Mouse (Mus musculus) ES-E14 (cell line): ENCODE results near the gene Pmpcb. TPM values are rescaled to one million over a fixed set of nuclear protein-coding genes. Genes with fewer than 3 reads are reported as not detected.
A peak's percentile ranks its signal among the peaks of the same experiment; 100 is the strongest.

Experiments
- DNase-seq: peaks from one replicate; pipeline ENCODE4 v3.0.0-alpha.2; 2013; ENCODE audit warnings: low read depth, low spot score
- H3K27ac ChIP-seq: 2 replicates; pipeline ENCODE4 v1.5.1; 2012; ENCODE audit warnings: low read depth, mild to moderate bottlenecking, low read length, moderate library complexity, mixed read lengths; ENCODE audit not compliant: poor library complexity, insufficient read depth, severe bottlenecking
- H3K36me3 ChIP-seq: 2 replicates; pipeline ENCODE4 v1.6.1; 2012; ENCODE audit warnings: mild to moderate bottlenecking, low read length, moderate library complexity, mixed read lengths; ENCODE audit not compliant: control insufficient read depth, poor library complexity, insufficient read depth, severe bottlenecking
- H3K4me1 ChIP-seq, 2 experiments: fragments of 150-350 bp in 1 of 2; sonication (generic) in 1 of 2; 2 replicates each; pipeline ENCODE4 v1.6.1; 2012; ENCODE audit warnings: low read length in 2 of 2, mild to moderate bottlenecking in 1 of 2, mixed read lengths in 1 of 2; ENCODE audit not compliant: control insufficient read depth in 2 of 2, insufficient read depth in 2 of 2, poor library complexity in 1 of 2
- H3K4me3 ChIP-seq, 2 experiments: fragments of 150-350 bp in 1 of 2; sonication (generic) in 1 of 2; 2 replicates each; pipeline ENCODE4 v1.5.1; 2012; ENCODE audit warnings: low read length in 2 of 2, low read depth in 1 of 2, mild to moderate bottlenecking in 1 of 2, mixed read lengths in 1 of 2; ENCODE audit not compliant: insufficient read depth in 1 of 2, poor library complexity in 1 of 2, severe bottlenecking in 1 of 2
- H3K9ac ChIP-seq: 2 replicates; pipeline ENCODE4 v1.6.1; 2012; ENCODE audit warnings: low read depth, mild to moderate bottlenecking, low read length, mixed read lengths; ENCODE audit not compliant: poor library complexity, insufficient read depth, severe bottlenecking
- H3K9me3 ChIP-seq: fragments of 150-350 bp; sonication (generic); 2 replicates; pipeline ENCODE4 v1.6.1; 2012; ENCODE audit warnings: low read depth, mild to moderate bottlenecking, low read length; ENCODE audit not compliant: control insufficient read depth, insufficient read depth
- CHD2 ChIP-seq: IDR thresholded peaks from 2 replicates; pipeline ENCODE4 v1.6.1; 2014; ENCODE audit warnings: mild to moderate bottlenecking, low read depth, low read length, inconsistent platforms
- HCFC1 ChIP-seq: IDR thresholded peaks from 2 replicates; pipeline ENCODE4 v1.6.1; 2012; ENCODE audit warnings: low read length, inconsistent platforms, borderline replicate concordance; ENCODE audit not compliant: insufficient read depth
- MAFK ChIP-seq: IDR thresholded peaks from 2 replicates; pipeline ENCODE4 v1.6.1; 2014; ENCODE audit warnings: mild to moderate bottlenecking, low read depth, low read length, inconsistent platforms; ENCODE audit not compliant: insufficient read depth
- ZC3H11A ChIP-seq: IDR thresholded peaks from 2 replicates; pipeline ENCODE4 v1.6.1; 2012; ENCODE audit warnings: low read depth, mild to moderate bottlenecking, inconsistent platforms, low read length, borderline replicate concordance
- ZNF384 ChIP-seq: IDR thresholded peaks from 2 replicates; pipeline ENCODE4 v1.6.1; 2012; ENCODE audit warnings: low read depth, low read length, inconsistent platforms
- in situ Hi-C, 2 experiments: fragments of 600-800 bp; cut with MboI; formaldehyde crosslinking; loops; one replicate each; pipeline ENCODE4 v1.15.1; 2025; ENCODE audit warnings: low sequenced_read_pairs in 2 of 2, inconsistent platforms in 1 of 2; ENCODE audit not compliant: unreplicated experiment in 2 of 2
- total RNA-seq: library from RNA; depleted of rRNA; stranded (reverse); fragments of 300-350 nt; gene quantifications from 2 replicates; pipeline ENCODE4 v1.2.3, GENCODE M21; 2012

Pmpcb gene
- total RNA-seq, 1 experiment: 132 TPM

GRCm38 (mm10) chr5:21776491-21776890 lies 39.5 kb downstream of the Pmpcb start:
- Histone ChIP-seq H3K9ac (no peak overlapping the region), H3K9me3 (no peaks in the 10 kb centered on the region), H3K36me3 (peaks cover 42% of the 10 kb centered on the region), H3K4me3 (no peak overlapping the region), H3K4me1 (no peaks in the 10 kb centered on the region), H3K27ac (no peak overlapping the region)
- TF ChIP-seq ZNF384 (no peak), MAFK (no peak), ZC3H11A (no peak), CHD2 (no peak), HCFC1 (no peak)
- DNase-seq: no peak
- in situ Hi-C loops: no loop called here

GRCm38 (mm10) chr5:21784161-21785052 lies 47.5 kb downstream of the Pmpcb start:
- peak overlapping the region; percentile 96 for H3K9ac ChIP-seq
- H3K36me3 ChIP-seq: peaks cover 27% of the 10 kb centered on the region
- TF ChIP-seq ZC3H11A: no peak
- TF ChIP-seq MAFK: no peak; the same call in 1 of the 2 replicates
- H3K9me3 ChIP-seq: no peaks in the 10 kb centered on the region
- peak overlapping the region; percentile 94 to 97 for H3K4me3 ChIP-seq
- in situ Hi-C loops: no loop called here
- DNase-seq: no peak
- peak overlapping the region; percentile 68 for H3K27ac ChIP-seq
- H3K4me1 ChIP-seq: peaks cover 0 to 2% of the 10 kb centered on the region in 2 experiments; a peak in 3 of 4 replicates

- in situ Hi-C loops: no loop called here
These were observed 48.1 kb downstream of the Pmpcb start, which contains the start of the genes Dnajc2 and Psmc2 for GRCm38 (mm10) chr5:21785053-21785452. TSS of gene Dnajc2 (minus strand) at chr5:21785251. TSS of gene Psmc2 (plus strand) at chr5:21785283.

GRCm38 (mm10) chr5:21785776-21786175 lies 48.8 kb downstream of the Pmpcb start:
- peaks cover 0 to 2% of the 10 kb centered on the region in 2 experiments; a peak in 3 of 4 replicates for H3K4me1 ChIP-seq
- no peaks in the 10 kb centered on the region for H3K9me3 ChIP-seq
- H3K9ac ChIP-seq: no peak overlapping the region
- in situ Hi-C loops: no loop called here
- H3K27ac ChIP-seq: no peak overlapping the region; the same call in 1 of the 2 replicates
- 0 out of 4 replicates have a peak overlapping the region, but pooled peaks of 1 of the 2 experiments have one; percentile 93 for H3K4me3 ChIP-seq
- no peak for DNase-seq
- peaks cover 17% of the 10 kb centered on the region for H3K36me3 ChIP-seq
- TF ChIP-seq ZC3H11A (no peak), CHD2 (no peak), MAFK (no peak), HCFC1 (no peak), ZNF384 (no peak)

More at GRCm38 (mm10) chr5:21785053-21785452, 48.1 kb downstream of the Pmpcb start, which contains the start of the genes Dnajc2 and Psmc2:
- Histone ChIP-seq H3K9ac (peak within 1 kb of the TSS; percentile 96), H3K4me1 (peaks cover 0 to 2% of the 10 kb centered on the region in 2 experiments; a peak in 3 of 4 replicates), H3K4me3 (peak within 1 kb of the TSS; percentile 94 to 97), H3K36me3 (peaks cover 20% of the 10 kb centered on the region), H3K9me3 (no peaks in the 10 kb centered on the region), H3K27ac (peak within 1 kb of the TSS; percentile 68)
- peak; percentile 84 for DNase-seq
- 0 out of 2 replicates have a peak, but pooled peaks have one; percentile 26 for TF ChIP-seq CHD2
- TF ChIP-seq HCFC1: peak; percentile 82
- TF ChIP-seq ZC3H11A: no peak
